ENCODE assay signal across 8 mouse cellular contexts in genomic region chr1:98002561-98003425, GRCm38 (mm10).
DNase-seq lines count a peak whose midpoint lies in the region; ATAC-seq lines count a peak whose summit lies in the region.

No protein-coding gene starts in this region.

- ATAC-seq in hindbrain, embryonic 14.5 days (ENCODE audit: low FRiP score): peak; percentile 74; the same call in 1 of the 2 replicates
- no peak for ATAC-seq in hindbrain, embryonic 11.5 days (ENCODE audit: low FRiP score)
- peak; percentile 67; the same call in 1 of the 2 replicates for ATAC-seq in midbrain, embryonic 15.5 days (replicated peaks)
- ATAC-seq in monocyte, adult 5-6 weeks (replicated peaks; ENCODE audit: insufficient number of reproducible peaks, low FRiP score, low TSS enrichment, poor library complexity, severe bottlenecking): no peak
- no peak for ATAC-seq in erythroid progenitor cell, adult 5-6 weeks (replicated peaks; ENCODE audit: low FRiP score, poor library complexity, severe bottlenecking)

- no peak overlapping the region for H3K4me3 ChIP-seq in hindbrain, embryonic 14.5 days (replicated peaks; ENCODE audit: low read length)
- no peak overlapping the region for H3K4me3 ChIP-seq in hindbrain, embryonic 11.5 days (ENCODE audit: low read depth, low read length)
- no peak overlapping the region for H3K4me3 ChIP-seq in midbrain, embryonic 15.5 days

- 68% methylated on average over 7 of the region's 7 CpGs for WGBS in hindbrain, embryonic 14.5 days
- WGBS in hindbrain, embryonic 11.5 days: 85% methylated on average over 7 of the region's 7 CpGs
- WGBS in midbrain, embryonic 15.5 days: 62% methylated on average over 7 of the region's 7 CpGs

- 0 out of 2 replicates have a peak, but pooled peaks cover 4% of the 10 kb centered on the region for H3K4me1 ChIP-seq in hindbrain, embryonic 14.5 days (replicated peaks; ENCODE audit: control insufficient read depth, insufficient read depth, low read length)
- H3K4me1 ChIP-seq in hindbrain, embryonic 11.5 days (replicated peaks; ENCODE audit: control insufficient read depth, insufficient read depth, low read length): no peaks in the 10 kb centered on the region
- peaks cover 5% of the 10 kb centered on the region for H3K4me1 ChIP-seq in midbrain, embryonic 15.5 days

- DNase-seq in hindbrain, embryonic 14.5 days (ENCODE audit: low spot score): peak; percentile 40
- no peak for DNase-seq in hindbrain, embryonic 11.5 days (ENCODE audit: low spot score)
- DNase-seq in adrenal gland, postnatal 14 days: peak; percentile 78
- DNase-seq in gastrocnemius, postnatal 4 days (ENCODE audit: low spot score in 2 of 2): peak; percentile 18 to 47
- DNase-seq in layer of hippocampus, adult 9-10 months (ENCODE audit: low spot score): peak; percentile 65

- H3K4me2 ChIP-seq in hindbrain, embryonic 14.5 days (replicated peaks): no peak overlapping the region
- H3K4me2 ChIP-seq in hindbrain, embryonic 11.5 days (replicated peaks; ENCODE audit: low read depth, low read length): no peak overlapping the region
- H3K4me2 ChIP-seq in midbrain, embryonic 15.5 days: 0 out of 2 replicates have a peak overlapping the region, but pooled peaks have one; percentile 1

- H3K27ac ChIP-seq in hindbrain, embryonic 14.5 days: 0 out of 2 replicates have a peak overlapping the region, but pooled peaks have one; percentile 33
- H3K27ac ChIP-seq in hindbrain, embryonic 11.5 days (ENCODE audit: low read depth, low read length): no peak overlapping the region
- H3K27ac ChIP-seq in midbrain, embryonic 15.5 days: peak overlapping the region; percentile 31; the same call in 1 of the 2 replicates

- no peaks in the 10 kb centered on the region for H3K27me3 ChIP-seq in hindbrain, embryonic 14.5 days (ENCODE audit: control insufficient read depth, insufficient read depth, low read length)
- H3K27me3 ChIP-seq in hindbrain, embryonic 11.5 days (ENCODE audit: control insufficient read depth, insufficient read depth, low read length): no peaks in the 10 kb centered on the region
- H3K27me3 ChIP-seq in midbrain, embryonic 15.5 days (replicated peaks): no peaks in the 10 kb centered on the region

- no peak overlapping the region for H3K9ac ChIP-seq in hindbrain, embryonic 14.5 days
- no peak overlapping the region for H3K9ac ChIP-seq in hindbrain, embryonic 11.5 days (ENCODE audit: low read depth, low read length)
- no peak overlapping the region for H3K9ac ChIP-seq in midbrain, embryonic 15.5 days

- no peaks in the 10 kb centered on the region for H3K9me3 ChIP-seq in hindbrain, embryonic 14.5 days (ENCODE audit: control insufficient read depth, low read length)
- H3K9me3 ChIP-seq in hindbrain, embryonic 11.5 days (ENCODE audit: control insufficient read depth, low read length): no peaks in the 10 kb centered on the region
- no peaks in the 10 kb centered on the region for H3K9me3 ChIP-seq in midbrain, embryonic 15.5 days

- no peaks in the 10 kb centered on the region for H3K36me3 ChIP-seq in hindbrain, embryonic 14.5 days (replicated peaks; ENCODE audit: control insufficient read depth, insufficient read depth)
- H3K36me3 ChIP-seq in hindbrain, embryonic 11.5 days (ENCODE audit: control insufficient read depth, insufficient read depth, low read length): no peaks in the 10 kb centered on the region
- no peaks in the 10 kb centered on the region for H3K36me3 ChIP-seq in midbrain, embryonic 15.5 days (replicated peaks)

Comparison
In these comparisons a context has a peak if more than half of its experiments do, and no peak if none do; other contexts are left out.
1. ATAC-seq: peak in hindbrain, embryonic 14.5 days (single experiment) and midbrain, embryonic 15.5 days (single experiment); none in hindbrain, embryonic 11.5 days (single experiment), monocyte, adult 5-6 weeks (single experiment) and erythroid progenitor cell, adult 5-6 weeks (single experiment).